Mouse (Mus musculus) right cerebral cortex, postnatal 36 days (tissue): ENCODE measurements around the gene Plekho1.
A peak's percentile ranks its signal among the peaks of the same experiment; 100 is the strongest.

Experiments used
- DNase-seq, 2 experiments: peaks; one replicate each; pipeline ENCODE4 v3.0.0; 2022; ENCODE audit warnings: low spot score in 2 of 2, mixed read lengths in 1 of 2

The Plekho1 gene

DNA sequence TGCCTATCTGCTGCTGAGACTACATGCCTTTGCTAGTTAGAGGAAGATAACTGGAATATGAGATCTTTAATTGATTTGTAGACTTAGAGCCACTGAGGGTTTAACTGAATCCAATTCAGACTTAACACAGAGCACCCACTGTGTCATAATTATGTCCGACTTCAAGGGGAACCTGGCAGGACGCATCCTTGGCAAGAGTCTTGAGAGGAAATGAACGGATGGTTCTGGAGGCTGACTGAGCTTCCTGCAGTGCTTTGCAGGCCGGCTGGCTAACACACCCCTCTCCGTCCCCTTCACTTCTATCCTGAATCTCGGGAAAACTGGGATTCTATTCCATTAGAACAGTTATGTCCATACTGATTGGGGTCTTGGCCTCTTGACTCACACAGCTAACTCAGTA, 12.7 kb upstream of the Plekho1 start:
- no peak for DNase-seq

- DNase-seq = no peak
Observed at GRCm38 (mm10) chr3:96001560-96001959, 5.8 kb upstream of the Plekho1 start.

DNA sequence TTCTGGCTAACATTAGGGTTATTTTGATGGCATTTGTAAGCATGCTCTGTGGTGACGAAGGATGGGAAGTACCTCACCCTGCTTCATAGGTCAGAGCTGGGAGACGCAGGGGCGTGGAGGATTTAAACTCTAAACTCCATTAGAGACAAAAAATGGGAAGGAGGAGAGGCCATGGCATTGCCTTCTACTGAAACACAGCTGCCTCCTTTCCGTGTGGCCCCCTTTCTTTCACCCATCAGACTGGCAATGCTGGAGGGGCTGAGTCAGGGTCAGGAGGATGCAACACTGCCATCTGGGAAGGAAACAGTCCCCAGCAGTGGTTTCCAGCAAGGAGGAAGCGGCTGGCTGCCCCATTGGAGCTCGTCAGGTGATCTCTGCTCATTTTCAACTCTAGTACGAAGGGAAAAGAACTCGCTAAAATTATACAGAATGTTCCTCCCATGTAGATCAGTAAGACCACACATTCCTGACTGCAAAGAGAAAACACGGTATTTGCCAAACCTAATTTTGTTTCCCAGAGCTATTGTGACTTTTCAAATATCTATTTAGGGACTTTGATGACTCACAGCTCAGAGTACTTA, 5.2 kb upstream of the Plekho1 start:
- DNase-seq = no peak

GRCm38 (mm10) chr3:96000080-96000632, 4.4 kb upstream of the Plekho1 start:
- DNase-seq = no peak

- no peak for DNase-seq
Observed at GRCm38 (mm10) chr3:95999308-96000079, 3.7 kb upstream of the Plekho1 start.

- DNase-seq = peak; percentile 68 to 80
Observed at GRCm38 (mm10) chr3:95997203-95997721, 1.5 kb upstream of the Plekho1 start.

- no peak for DNase-seq
Observed at GRCm38 (mm10) chr3:95996451-95997073, 761 bp upstream of the Plekho1 start.

- DNase-seq = no peak
Observed at GRCm38 (mm10) chr3:95994975-95995801, 613 bp downstream of the Plekho1 start.

DNA sequence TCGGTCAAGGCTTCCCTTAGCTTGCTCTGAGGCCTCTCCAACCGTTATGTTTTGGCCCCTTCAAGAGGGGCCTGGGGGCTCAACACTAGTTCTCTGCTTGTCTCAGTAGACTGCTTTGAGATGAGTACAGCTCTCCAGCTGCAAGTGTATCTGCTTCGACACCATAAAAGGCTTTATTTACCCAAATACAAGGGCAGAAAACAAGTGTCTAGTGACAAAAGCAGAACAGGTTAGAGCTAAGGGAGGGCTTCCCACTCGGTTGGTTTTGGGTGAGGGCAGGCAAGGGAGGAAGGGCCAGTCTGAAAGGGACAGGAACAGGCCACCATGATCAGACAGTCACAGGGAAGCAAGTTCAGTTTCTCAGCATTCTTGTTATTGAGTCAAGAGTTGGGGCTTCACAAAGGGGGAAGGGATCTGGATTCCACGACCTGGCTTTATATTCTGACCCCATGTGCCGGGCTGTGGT, 1.4 kb downstream of the Plekho1 start:
- DNase-seq = no peak

DNA sequence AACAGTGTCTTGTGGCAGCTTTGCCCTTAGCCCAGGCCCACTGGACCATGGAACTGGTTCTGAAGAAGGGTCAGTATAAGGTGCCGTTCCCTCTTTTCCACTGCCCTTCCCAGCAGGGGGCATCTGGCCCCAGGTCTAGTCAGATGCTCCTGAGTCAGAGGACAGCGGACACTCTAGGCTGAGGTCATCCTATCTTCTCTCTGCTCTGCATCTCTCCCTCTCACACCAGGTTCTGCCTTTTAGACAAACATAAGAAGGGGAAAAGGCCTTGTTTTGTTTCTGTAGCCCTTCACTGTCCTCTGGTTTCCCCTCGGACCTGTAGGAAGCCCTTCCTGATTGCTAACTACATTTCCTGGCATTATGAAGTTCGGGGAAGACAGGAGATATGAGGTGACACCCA, 1.9 kb downstream of the Plekho1 start:
- no peak for DNase-seq

- no peak for DNase-seq
Observed at GRCm38 (mm10) chr3:95992990-95993603, 2.7 kb downstream of the Plekho1 start.

DNA sequence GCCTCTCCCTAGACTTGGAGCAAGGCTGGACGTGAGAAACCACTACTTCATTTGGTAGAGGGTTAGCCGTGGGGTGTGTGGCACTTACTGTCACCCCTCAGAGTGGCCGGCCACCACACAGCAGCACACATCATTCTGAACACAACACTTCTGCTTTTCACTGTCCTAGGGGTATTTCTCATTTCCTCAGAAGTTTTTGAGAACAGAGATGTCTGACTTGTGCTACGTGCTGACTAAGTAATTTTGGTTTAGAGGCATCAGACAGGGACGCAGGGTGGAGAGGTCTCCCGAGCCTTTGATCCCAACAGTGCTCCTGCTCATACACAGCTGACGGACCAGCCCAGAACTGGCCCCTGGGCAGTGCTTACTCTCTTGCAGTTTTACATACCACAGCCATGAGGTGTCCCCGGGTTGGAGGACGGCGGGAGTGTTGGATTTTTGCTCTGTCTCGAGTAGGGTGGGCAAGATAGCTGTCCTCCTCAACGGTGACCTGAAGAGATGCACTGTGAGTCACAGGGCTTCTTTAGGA, 5.3 kb downstream of the Plekho1 start:
- no peak for DNase-seq

GRCm38 (mm10) chr3:95988969-95989368, 6.8 kb downstream of the Plekho1 start:
- no peak for DNase-seq

DNA sequence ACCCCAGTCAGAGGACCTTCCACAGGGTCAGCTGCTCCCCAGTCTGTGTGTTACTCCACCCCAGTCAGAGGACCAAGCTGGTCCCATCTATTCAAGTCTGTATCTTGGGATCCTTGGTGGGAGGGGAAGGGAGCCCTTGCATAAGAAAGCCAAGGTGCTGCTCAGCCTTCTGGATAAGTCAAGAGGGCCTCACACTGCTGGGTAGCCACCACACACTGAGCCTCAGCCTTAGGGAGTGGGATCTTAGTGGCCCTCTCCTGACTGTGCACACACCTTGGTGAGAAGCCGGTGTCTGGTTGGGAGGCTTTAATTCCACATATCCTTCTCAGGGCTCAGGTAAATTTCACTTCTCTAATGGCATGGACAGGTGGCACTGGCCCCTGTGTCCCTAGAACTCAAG, 7.7 kb downstream of the Plekho1 start:
- no peak for DNase-seq

GRCm38 (mm10) chr3:95987386-95988110, 8.3 kb downstream of the Plekho1 start:
- no peak for DNase-seq

DNA sequence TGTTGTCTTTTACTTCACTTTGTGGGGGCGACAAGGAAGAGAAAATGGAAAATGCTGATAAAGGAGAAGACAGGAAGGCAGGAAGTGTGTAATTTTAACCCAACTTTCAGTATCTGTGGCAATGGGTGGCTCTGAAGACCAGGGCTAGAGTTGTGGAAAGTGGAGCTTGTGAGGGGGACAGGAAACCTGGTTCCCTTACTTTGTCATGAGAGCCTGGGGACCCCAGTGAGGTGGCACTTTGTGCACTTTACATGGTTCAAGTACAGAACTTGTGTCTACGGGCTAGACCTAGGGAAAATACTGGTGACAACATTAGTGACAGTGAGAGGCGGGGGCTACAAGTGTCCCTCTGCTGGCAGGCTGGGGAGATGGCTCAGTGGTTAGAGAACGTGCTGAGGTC, 8.8 kb downstream of the Plekho1 start:
- DNase-seq = no peak

DNA sequence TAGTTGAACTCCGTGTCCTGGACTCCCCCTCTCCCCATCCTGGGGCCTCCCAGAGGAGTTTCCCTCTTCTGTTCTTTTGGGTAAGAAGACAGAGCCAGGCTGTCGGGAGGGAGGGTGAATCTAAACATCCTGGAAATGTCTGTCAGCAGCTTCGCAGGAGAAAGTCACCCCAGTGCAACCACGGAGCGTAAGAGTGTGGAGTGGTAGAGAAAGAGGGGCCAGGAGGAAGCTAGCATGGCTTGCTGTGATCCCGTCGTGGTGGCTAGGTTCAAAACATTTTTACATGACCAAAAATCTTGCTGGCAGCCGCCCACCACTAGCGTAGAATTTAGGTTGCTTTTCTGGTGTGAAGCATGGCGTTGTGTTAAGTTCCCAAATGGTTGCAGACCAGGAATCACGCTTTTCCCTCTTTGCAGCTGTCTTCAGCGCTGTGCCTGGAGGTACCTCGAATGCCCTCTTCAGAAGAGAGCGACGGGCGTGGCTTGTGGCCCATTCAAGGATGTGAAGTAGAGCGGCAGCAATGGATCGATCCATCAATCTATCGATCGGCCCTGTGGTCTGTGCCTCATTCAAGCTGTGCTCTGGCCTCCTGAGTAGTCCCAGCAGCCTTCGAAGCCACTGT, 9.7 kb downstream of the Plekho1 start:
- DNase-seq = peak; percentile 59 to 76

- peak in 1 of 2 experiments; percentile 72 for DNase-seq
Observed at GRCm38 (mm10) chr3:95985209-95986000, 10.4 kb downstream of the Plekho1 start.

DNA sequence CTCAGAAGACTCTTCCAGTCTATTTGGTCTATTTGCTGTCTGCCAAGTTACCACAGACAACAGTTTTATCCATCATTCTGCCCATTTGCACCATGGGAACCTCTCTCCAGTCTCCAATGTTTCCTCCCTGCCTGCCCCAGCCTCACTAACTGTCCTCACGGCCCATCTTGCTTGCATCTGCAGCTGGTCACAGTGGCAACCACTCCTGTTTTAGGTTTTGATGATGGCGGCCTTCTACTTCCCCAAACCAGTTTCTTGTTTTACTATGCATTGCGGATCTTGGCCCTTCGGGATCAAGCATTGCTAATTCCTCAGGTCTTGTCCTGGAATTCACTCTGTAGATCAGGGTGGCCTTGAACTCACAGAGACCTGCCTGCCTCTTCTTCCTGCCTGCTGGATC, 13.7 kb downstream of the Plekho1 start:
- no peak for DNase-seq
